Mouse (Mus musculus) liver, embryonic 18 days (tissue): ENCODE results near the gene Mdh2. TPM values are rescaled to one million over a fixed set of nuclear protein-coding genes. Genes with fewer than 3 reads are reported as not detected.

Source experiments
- polyA plus RNA-seq: library from polyadenylated mRNA; depleted of rRNA; stranded (reverse); fragments of >200 nt; gene quantifications from 2 replicates; pipeline ENCODE4 v1.2.3, GENCODE M21; 2012; rRNA removed

The Mdh2 gene
- 216 and 219 TPM in 2 replicates for polyA plus RNA-seq

GRCm38 (mm10) chr5:135778471-135779445 lies at the start of gene Mdh2:
Gene Mdh2 (plus strand): TSS chr5:135778480.

GRCm38 (mm10) chr5:135743741-135744609 lies 34.3 kb upstream of the Mdh2 start, which contains the start of gene Tmem120a:
Gene Tmem120a (minus strand): TSS chr5:135744448.

GRCm38 (mm10) chr5:135777796-135778470 lies 347 bp upstream of the Mdh2 start, which contains the start of gene Styxl1:
Gene Styxl1 (minus strand): TSS chr5:135778385.

GRCm38 (mm10) chr5:135806555-135807262 lies 28.4 kb downstream of the Mdh2 start, which contains the start of gene Srrm3:
Gene Srrm3 (plus strand): TSS chr5:135806890.

Other genes with a start within 250 kb of the Mdh2 start
- 2.8 and 3.3 TPM in 2 replicates for gene Hip1, start 233.4 kb upstream of the Mdh2 start, polyA plus RNA-seq
- not detected in 2 replicates for gene Ccl26, start 214.9 kb upstream of the Mdh2 start, polyA plus RNA-seq
- 10.4 and 22.5 TPM in 2 replicates for gene Ccl24, start 205.4 kb upstream of the Mdh2 start, polyA plus RNA-seq
- 5.5 and 7.7 TPM in 2 replicates for gene Rhbdd2, start 145.9 kb upstream of the Mdh2 start, polyA plus RNA-seq
- gene Por, start 108.4 kb upstream of the Mdh2 start, polyA plus RNA-seq, result 137 and 194 TPM in 2 replicates
- 9.3 and 10.8 TPM in 2 replicates for gene Tmem120a, start 34.0 kb upstream of the Mdh2 start, polyA plus RNA-seq
- gene Styxl1, start 95 bp upstream of the Mdh2 start, polyA plus RNA-seq, result 0.12 and 0.13 TPM in 2 replicates
- gene Srrm3, start 28.4 kb downstream of the Mdh2 start, polyA plus RNA-seq, result 0.01 TPM in 2 replicates
- gene Hspb1, start 109.4 kb downstream of the Mdh2 start, polyA plus RNA-seq, result 2.9 and 4.0 TPM in 2 replicates
- gene Ywhag, start 156.1 kb downstream of the Mdh2 start, polyA plus RNA-seq, result 27.1 and 28.2 TPM in 2 replicates
- gene Ssc4d, start 196.1 kb downstream of the Mdh2 start, polyA plus RNA-seq, result 2.4 and 2.9 TPM in 2 replicates
- not detected in 2 replicates for gene Zp3, start 201.6 kb downstream of the Mdh2 start, polyA plus RNA-seq
- 4.2 and 4.4 TPM in 2 replicates for gene Dtx2, start 216.3 kb downstream of the Mdh2 start, polyA plus RNA-seq